Mouse (Mus musculus) C2C12 (cell line): ENCODE measurements at regions not wholly inside any gene's neighbourhood (a gene's known extent, or its start where the extent isn't known, plus 50 kb on each side); places are given as distances from the start of the nearest gene placed in this dataset.
"Not testable (repeated sequence)": the region's sequence is repeated elsewhere in the genome, so short reads cannot be mapped to it uniquely, and the experiment has no call there.

Source experiments
- H3K27me3 ChIP-seq: one replicate; pipeline ENCODE4 v1.6.1; 2011; ENCODE audit not compliant: control insufficient read depth, insufficient read depth, insufficient read length
- H3K36me3 ChIP-seq: one replicate; pipeline ENCODE4 v1.6.1; 2011; ENCODE audit not compliant: control insufficient read depth, insufficient read depth
- H3K4me3 ChIP-seq: one replicate; pipeline ENCODE4 v1.5.1; 2011; ENCODE audit warnings: mild to moderate bottlenecking, control low read depth; ENCODE audit not compliant: poor library complexity, insufficient read depth, severe bottlenecking
- H3K79me2 ChIP-seq: one replicate; pipeline ENCODE4 v1.6.1; 2011; ENCODE audit not compliant: control insufficient read depth, insufficient read depth
- H3K79me3 ChIP-seq: one replicate; pipeline ENCODE4 v1.6.1; 2011; ENCODE audit warnings: low read depth, control low read depth
- H3ac ChIP-seq: one replicate; pipeline ENCODE3; 2011; ENCODE audit warnings: low read depth; ENCODE audit not compliant: control insufficient read depth, insufficient read length
- CEBPB ChIP-seq: IDR thresholded peaks from one replicate; pipeline ENCODE4 v1.6.1; 2011; ENCODE audit warnings: low read depth, mild to moderate bottlenecking, control low read depth, moderate library complexity
- CTCF ChIP-seq: IDR thresholded peaks from one replicate; pipeline ENCODE4 v1.5.1; 2011; ENCODE audit not compliant: control insufficient read depth, insufficient read depth, insufficient read length
- FOSL1 ChIP-seq: IDR thresholded peaks from one replicate; pipeline ENCODE4 v1.8.0; 2011; ENCODE audit warnings: mild to moderate bottlenecking, low read length; ENCODE audit not compliant: poor library complexity, insufficient read depth, severe bottlenecking
- MAX ChIP-seq: IDR thresholded peaks from one replicate; pipeline ENCODE4 v1.6.1; 2011; ENCODE audit warnings: mild to moderate bottlenecking, control low read depth
- MYOD1 ChIP-seq: IDR thresholded peaks from one replicate; pipeline ENCODE4 v1.6.1; 2011; ENCODE audit warnings: low read depth; ENCODE audit not compliant: control insufficient read depth, insufficient read length
- MYOG ChIP-seq: IDR thresholded peaks from one replicate; pipeline ENCODE4 v1.6.1; 2011; ENCODE audit not compliant: control insufficient read depth, insufficient read length; ENCODE audit errors: extremely low read depth
- USF1 ChIP-seq: IDR thresholded peaks from one replicate; pipeline ENCODE4 v1.6.1; 2011; ENCODE audit warnings: low read depth, mild to moderate bottlenecking, control low read depth, moderate library complexity

DNA sequence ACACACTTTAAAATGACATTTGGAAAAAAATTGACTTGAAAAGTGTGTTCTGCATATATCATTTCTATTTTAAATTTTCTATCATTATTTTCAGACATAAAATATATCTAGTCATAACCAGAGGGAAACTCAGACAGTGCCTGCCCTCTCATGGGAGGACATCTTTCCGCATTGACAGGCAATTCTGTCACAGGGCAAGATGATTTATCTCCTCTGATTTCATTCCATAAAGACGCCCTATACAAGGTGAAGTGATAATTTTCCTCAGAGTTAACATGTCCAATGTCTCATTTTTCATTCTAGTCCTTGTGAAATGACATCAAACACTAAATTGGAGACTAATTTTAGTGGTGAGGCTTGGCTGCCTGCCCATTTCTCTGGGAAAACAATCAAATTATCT lies 643.6 kb downstream of the Brinp3 start:
- Histone ChIP-seq H3K79me2 (no peaks in the 10 kb centered on the region), H3K4me3 (no peak overlapping the region), H3K27me3 (no peaks in the 10 kb centered on the region), H3K36me3 (no peaks in the 10 kb centered on the region), H3K79me3 (no peaks in the 10 kb centered on the region), H3ac (no peak overlapping the region)
- no peak for TF ChIP-seq MYOG
- no peak for TF ChIP-seq USF1
- TF ChIP-seq CTCF: no peak
- TF ChIP-seq CEBPB: no peak
- no peak for TF ChIP-seq MYOD1
- no peak for TF ChIP-seq MAX
- TF ChIP-seq FOSL1: no peak

DNA sequence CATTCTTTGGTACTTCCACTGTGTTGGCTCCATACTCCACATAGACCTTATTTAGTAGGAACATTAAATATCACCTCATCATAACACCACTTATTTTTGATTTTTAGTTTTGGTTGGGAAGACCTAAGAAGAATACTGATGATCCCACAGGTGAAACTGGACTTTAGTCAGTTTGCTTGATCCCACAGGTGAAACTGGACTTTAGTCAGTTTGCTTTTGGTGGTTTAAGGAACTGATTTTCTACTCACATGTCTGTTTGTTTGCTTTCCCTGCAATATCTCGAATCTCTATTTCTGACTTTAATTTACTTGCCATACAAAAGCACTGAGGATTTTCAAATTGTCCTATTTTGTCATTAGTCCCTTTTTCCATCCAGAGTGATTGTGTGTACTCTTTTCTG lies 680.8 kb downstream of the Brinp3 start:
- Histone ChIP-seq H3K79me3 (no peaks in the 10 kb centered on the region), H3ac (no peak overlapping the region), H3K36me3 (no peaks in the 10 kb centered on the region), H3K79me2 (no peaks in the 10 kb centered on the region), H3K4me3 (no peak overlapping the region), H3K27me3 (no peaks in the 10 kb centered on the region)
- TF ChIP-seq MYOG: no peak
- no peak for TF ChIP-seq CTCF
- TF ChIP-seq CEBPB: no peak
- TF ChIP-seq MAX: no peak
- no peak for TF ChIP-seq FOSL1
- TF ChIP-seq MYOD1: no peak
- no peak for TF ChIP-seq USF1

DNA sequence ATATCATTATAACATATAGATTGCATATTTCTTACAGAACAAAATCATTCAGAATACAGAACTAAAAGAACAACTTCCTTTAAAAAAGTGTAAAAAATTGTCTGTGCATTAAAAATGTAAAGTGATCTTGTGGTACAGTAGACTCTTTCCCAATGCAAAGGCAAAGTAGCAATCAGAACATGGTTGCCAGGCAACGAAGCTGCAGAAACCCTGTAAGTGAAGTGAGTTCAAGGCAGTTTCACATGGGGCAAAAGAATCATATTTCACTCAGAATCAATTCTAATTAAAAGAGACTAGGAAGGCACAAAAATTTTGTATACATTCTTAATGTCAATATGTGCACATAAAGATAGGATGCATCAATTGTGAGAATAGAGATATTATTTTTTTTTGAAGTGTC lies 692.2 kb downstream of the Brinp3 start:
- no peaks in the 10 kb centered on the region for H3K79me2 ChIP-seq
- no peak overlapping the region for H3K4me3 ChIP-seq
- TF ChIP-seq USF1: no peak
- no peaks in the 10 kb centered on the region for H3K36me3 ChIP-seq
- no peaks in the 10 kb centered on the region for H3K27me3 ChIP-seq
- H3ac ChIP-seq: no peak overlapping the region
- no peaks in the 10 kb centered on the region for H3K79me3 ChIP-seq

DNA sequence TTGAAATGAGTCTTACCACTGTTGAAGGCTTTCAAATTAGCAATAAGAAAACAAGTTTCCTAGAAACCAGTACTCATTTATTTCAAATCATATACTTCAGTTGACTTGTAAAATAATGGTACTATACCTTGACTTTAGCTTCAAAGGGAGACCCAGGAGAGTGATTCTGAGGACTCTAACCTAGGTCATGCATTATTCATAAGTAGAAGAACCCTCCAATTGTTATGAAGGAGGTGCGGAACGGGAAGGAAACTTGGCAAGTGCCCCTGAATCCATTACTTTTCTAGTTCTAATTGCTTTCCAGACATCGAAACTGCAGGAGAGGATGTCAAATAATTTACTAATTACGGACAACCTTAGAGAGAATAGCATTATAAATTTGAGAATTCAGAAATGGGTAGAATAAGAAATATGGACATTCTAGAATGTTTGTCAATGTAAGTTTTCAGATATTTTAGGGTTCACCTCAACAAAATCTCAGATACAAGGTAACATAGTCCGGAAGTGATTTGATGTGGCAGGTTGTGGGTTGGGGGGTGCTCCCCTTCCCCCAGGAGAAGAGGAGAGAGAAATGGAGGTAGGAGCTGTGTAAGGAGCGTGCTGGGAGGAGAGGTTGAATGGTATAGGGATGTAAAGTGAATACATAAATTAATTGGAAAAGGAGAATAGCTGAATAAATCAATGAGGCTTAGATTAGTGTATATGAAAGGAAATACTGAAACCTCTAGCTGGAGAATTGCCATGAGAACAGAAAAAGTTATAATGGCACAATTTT lies 692.9 kb downstream of the Brinp3 start:
- Histone ChIP-seq H3K4me3 (no peak overlapping the region), H3K79me2 (no peaks in the 10 kb centered on the region), H3K27me3 (no peaks in the 10 kb centered on the region), H3ac (no peak overlapping the region), H3K36me3 (no peaks in the 10 kb centered on the region), H3K79me3 (no peaks in the 10 kb centered on the region)
- no peak for TF ChIP-seq MYOG
- no peak for TF ChIP-seq USF1
- no peak for TF ChIP-seq CTCF
- TF ChIP-seq MYOD1: no peak
- no peak for TF ChIP-seq CEBPB
- TF ChIP-seq FOSL1: no peak
- no peak for TF ChIP-seq MAX

DNA sequence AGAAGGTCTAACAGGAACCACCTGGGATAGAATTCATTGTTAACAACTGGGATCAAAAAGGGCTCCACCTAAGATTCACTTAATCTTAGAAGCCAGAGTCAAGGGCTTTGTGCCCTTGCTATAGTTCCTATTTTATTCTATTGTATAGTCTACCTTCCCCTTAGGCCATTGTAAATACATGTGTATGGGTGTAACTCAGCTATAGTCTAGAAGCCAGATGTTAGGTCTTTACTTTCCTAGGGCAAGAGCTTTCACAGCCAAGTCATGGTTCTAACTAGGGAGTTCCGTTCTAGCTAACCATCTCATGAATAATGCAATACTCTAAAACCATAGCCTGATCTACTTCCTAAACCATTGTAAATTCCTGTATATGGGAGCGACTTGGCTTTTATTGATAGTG lies 705.4 kb downstream of the Brinp3 start:
- H3ac ChIP-seq, H3K4me3 ChIP-seq, H3K36me3 ChIP-seq, H3K79me2 ChIP-seq, H3K27me3 ChIP-seq, H3K79me3 ChIP-seq: not testable (repeated sequence)

DNA sequence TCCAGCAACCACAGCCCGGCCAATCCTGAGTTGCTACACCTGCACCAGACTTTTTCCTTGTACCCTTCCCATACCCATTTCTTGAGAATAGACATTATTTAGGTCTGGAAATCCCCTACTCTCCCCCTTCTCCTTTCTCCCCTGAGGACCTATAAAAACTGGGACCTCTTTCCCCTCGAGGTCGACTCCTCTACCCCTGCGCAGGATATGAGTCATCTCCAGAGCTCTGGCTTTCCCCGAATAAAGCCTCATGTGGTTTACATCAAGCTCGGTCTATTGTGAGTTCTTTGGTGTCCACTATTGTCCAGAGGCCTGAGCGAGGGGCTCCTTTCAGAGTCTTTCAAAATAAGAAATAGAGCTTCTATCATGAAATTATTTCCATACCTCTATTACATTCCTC lies 720.3 kb downstream of the Brinp3 start:
- not testable (repeated sequence) for H3K27me3 ChIP-seq, H3K4me3 ChIP-seq, H3K79me3 ChIP-seq, H3K36me3 ChIP-seq, H3ac ChIP-seq, H3K79me2 ChIP-seq
